Mouse (Mus musculus) intestine, postnatal 0 days (tissue): ENCODE results near the gene Vamp1. TPM values are rescaled to one million over a fixed set of nuclear protein-coding genes. Genes with fewer than 3 reads are reported as not detected.

Experiments
- ATAC-seq: fragments of 200-750 bp; cut with Nextera tagmentation; 2 replicates; pipeline ENCODE4 v1.8.0; 2017; ENCODE audit warnings: mild to moderate bottlenecking, moderate TSS enrichment, moderate library complexity
- H3K27ac ChIP-seq: fragments of 300-500 bp; sonication (generic); 2 replicates; pipeline ENCODE4 v1.5.1; 2014; ENCODE audit warnings: mild to moderate bottlenecking, low read depth, low read length, moderate library complexity
- H3K27me3 ChIP-seq: fragments of 300-500 bp; sonication (generic); replicated peaks from 2 replicates; pipeline ENCODE4 v1.6.1; 2014; ENCODE audit warnings: low read length, mixed read lengths; ENCODE audit not compliant: control insufficient read depth, insufficient read depth
- H3K36me3 ChIP-seq: fragments of 300-500 bp; sonication (generic); 2 replicates; pipeline ENCODE4 v1.6.1; 2014; ENCODE audit warnings: mild to moderate bottlenecking, moderate library complexity; ENCODE audit not compliant: control insufficient read depth, insufficient read depth
- H3K4me1 ChIP-seq: fragments of 300-500 bp; sonication (generic); replicated peaks from 2 replicates; pipeline ENCODE4 v1.6.1; 2014; ENCODE audit warnings: antibody characterized with exemption, low read length, mixed read lengths; ENCODE audit not compliant: control insufficient read depth, insufficient read depth
- H3K4me2 ChIP-seq: fragments of 300-500 bp; sonication (generic); replicated peaks from 2 replicates; pipeline ENCODE4 v1.6.1; 2014; ENCODE audit warnings: low read depth, mild to moderate bottlenecking, moderate library complexity
- H3K4me3 ChIP-seq: fragments of 300-500 bp; sonication (generic); 2 replicates; pipeline ENCODE4 v1.5.1; 2014; ENCODE audit warnings: low read depth, low read length
- H3K9ac ChIP-seq: fragments of 300-500 bp; sonication (generic); 2 replicates; pipeline ENCODE4 v1.6.1; 2014; ENCODE audit warnings: mild to moderate bottlenecking, low read depth, low read length
- H3K9me3 ChIP-seq: fragments of 300-500 bp; sonication (generic); 2 replicates; pipeline ENCODE4 v1.6.1; 2016; ENCODE audit warnings: mixed run types; ENCODE audit not compliant: control insufficient read depth
- CTCF ChIP-seq: sonication (generic); IDR thresholded peaks from 2 replicates; pipeline ENCODE4 v1.5.1; 2016; ENCODE audit warnings: low read depth, mild to moderate bottlenecking, control low read depth, antibody characterized with exemption, moderate library complexity
- WGBS: fragments of 180-500 bp; shearing (Covaris S2); extraction: QIAGEN DNeasy Blood & Tissue Kit; methylation state at CpG from one replicate; pipeline ENCODE4 v1.1.7; 2014; 5-methylcytosine and 5-hydroxymethylcytosine counted together
- polyA plus RNA-seq: library from polyadenylated mRNA; unstranded; fragments of >200 nt; fragmentation: Nextera tagmentation; extraction: Ambion mirVana; gene quantifications from 2 replicates; pipeline ENCODE4 v1.2.1, GENCODE M21; 2015

The Vamp1 gene
- polyA plus RNA-seq, 1 experiment from 2014 or later, result 2.7 TPM

DNA sequence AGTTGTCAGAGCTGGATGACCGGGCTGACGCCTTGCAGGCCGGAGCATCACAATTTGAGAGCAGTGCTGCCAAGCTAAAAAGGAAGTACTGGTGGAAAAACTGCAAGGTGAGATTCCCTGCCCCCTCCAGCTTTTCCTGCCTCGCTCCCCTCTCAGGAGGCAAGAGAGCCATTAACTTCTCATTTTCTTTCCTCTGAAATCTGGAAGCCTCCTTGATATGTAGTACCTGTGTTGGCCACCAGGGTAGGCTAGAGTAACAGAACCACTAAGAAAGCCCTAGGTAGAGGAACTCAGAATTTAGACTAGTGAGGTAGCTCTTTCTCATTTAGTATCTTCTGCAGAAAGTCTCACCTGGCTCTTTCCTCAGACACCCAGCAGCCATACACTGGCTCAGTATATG lies 3.6 kb downstream of the Vamp1 start:
- no peak for ATAC-seq
- H3K4me2 ChIP-seq, result no peak overlapping the region
- no peaks in the 10 kb centered on the region; the same call in 1 of the 2 replicates for H3K4me1 ChIP-seq
- H3K36me3 ChIP-seq, result peaks cover 32% of the 10 kb centered on the region
- 72% methylated on average over 4 of the region's 4 CpGs for WGBS
- H3K27me3 ChIP-seq, result no peaks in the 10 kb centered on the region
- no peaks in the 10 kb centered on the region for H3K9me3 ChIP-seq
- no peak overlapping the region for H3K27ac ChIP-seq
- no peak overlapping the region for H3K4me3 ChIP-seq
- peak; percentile 90 for TF ChIP-seq CTCF
- H3K9ac ChIP-seq, result no peak overlapping the region

DNA sequence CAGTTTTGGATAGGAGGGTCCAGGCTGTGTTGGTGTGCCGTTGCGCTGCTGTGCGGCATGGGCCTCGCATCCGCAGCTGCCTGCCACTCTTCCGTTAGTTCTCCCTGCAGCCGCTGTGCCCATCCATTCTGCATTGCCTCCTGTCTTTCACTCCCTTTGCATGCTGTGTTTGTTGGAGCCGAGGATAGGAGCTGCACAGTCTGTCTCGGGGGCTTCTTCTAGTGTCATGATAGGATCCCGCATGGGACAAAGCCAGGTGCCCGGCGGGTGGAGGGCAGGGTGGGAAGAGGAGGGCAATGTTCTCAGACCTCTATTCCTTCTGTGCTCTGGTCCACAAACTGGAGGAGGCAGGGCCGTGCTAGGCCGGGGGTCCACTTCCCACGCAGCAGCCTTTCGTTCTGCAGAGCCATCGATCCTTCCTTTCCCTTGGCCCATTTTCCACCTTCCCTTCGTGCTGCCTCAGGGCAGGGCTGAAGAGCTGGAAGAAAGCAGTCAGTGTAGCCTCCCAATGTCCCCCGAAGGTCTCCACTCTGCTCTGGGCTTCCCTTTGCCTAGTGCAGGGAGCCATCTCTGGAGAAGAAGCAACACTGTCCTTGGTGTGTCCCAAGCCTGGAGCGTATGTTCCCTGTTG lies 5.9 kb downstream of the Vamp1 start:
- Histone ChIP-seq H3K4me3 (no peak overlapping the region), H3K27ac (no peak overlapping the region), H3K4me1 (no peaks in the 10 kb centered on the region), H3K27me3 (no peaks in the 10 kb centered on the region), H3K36me3 (peaks cover 52% of the 10 kb centered on the region), H3K9me3 (no peaks in the 10 kb centered on the region), H3K4me2 (no peak overlapping the region), H3K9ac (no peak overlapping the region)
- no peak for TF ChIP-seq CTCF
- no peak for ATAC-seq
- WGBS, result 89% methylated on average over 20 of the region's 20 CpGs

DNA sequence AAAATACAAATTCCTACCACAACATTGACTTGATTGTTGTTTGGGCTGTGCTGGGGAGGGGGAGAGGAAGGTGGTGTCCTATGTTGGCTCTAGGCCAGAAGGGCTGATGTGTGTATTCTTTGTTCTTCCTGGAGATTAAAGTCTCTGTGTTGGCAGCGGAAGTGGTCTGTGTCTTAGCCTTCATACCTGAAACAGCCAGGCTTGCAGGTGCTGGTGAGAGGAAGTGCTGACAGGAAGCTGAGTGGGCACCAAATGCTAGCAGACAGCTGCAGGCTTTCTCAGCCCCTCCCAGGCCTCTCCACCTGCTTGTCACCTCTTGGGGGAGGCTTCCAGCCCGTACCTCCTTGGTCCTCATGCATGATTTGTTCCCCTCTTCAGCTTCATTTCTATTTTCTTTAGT lies 6.8 kb downstream of the Vamp1 start:
- TF ChIP-seq CTCF, result no peak
- no peak for ATAC-seq
- H3K27me3 ChIP-seq, result no peaks in the 10 kb centered on the region
- peaks cover 60% of the 10 kb centered on the region for H3K36me3 ChIP-seq
- 53% methylated on average over 2 of the region's 2 CpGs for WGBS
- H3K9me3 ChIP-seq, result no peaks in the 10 kb centered on the region
- H3K4me3 ChIP-seq, result no peak overlapping the region
- H3K4me2 ChIP-seq, result no peak overlapping the region
- H3K4me1 ChIP-seq, result no peaks in the 10 kb centered on the region
- H3K27ac ChIP-seq, result no peak overlapping the region
- H3K9ac ChIP-seq, result no peak overlapping the region

DNA sequence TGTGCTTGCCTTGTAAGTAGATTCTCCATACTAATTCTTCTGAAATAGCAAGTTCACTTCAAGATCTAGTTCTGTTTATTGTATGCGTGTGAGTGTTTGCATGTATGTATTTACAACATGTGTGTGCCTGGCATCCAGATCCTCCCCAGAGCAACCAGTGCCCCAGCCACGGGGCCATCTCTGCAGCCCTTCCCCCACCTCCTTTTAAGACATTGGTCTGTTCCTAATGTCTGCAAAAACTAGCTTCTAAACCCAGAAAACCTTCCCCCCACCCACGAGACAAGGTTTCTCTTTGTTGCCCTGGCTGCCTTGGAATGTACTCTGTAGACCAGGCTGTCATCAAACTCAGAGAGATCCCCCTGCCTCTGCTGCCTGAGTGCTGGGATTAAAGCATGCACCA lies 7.2 kb downstream of the Vamp1 start:
- ATAC-seq, result no peak
- Histone ChIP-seq H3K4me2 (no peak overlapping the region), H3K9me3 (no peaks in the 10 kb centered on the region), H3K4me3 (no peak overlapping the region), H3K27ac (no peak overlapping the region), H3K36me3 (peaks cover 60% of the 10 kb centered on the region), H3K4me1 (no peaks in the 10 kb centered on the region), H3K9ac (no peak overlapping the region), H3K27me3 (no peaks in the 10 kb centered on the region)
- TF ChIP-seq CTCF, result no peak
- 70% methylated on average over 3 of the region's 3 CpGs for WGBS

DNA sequence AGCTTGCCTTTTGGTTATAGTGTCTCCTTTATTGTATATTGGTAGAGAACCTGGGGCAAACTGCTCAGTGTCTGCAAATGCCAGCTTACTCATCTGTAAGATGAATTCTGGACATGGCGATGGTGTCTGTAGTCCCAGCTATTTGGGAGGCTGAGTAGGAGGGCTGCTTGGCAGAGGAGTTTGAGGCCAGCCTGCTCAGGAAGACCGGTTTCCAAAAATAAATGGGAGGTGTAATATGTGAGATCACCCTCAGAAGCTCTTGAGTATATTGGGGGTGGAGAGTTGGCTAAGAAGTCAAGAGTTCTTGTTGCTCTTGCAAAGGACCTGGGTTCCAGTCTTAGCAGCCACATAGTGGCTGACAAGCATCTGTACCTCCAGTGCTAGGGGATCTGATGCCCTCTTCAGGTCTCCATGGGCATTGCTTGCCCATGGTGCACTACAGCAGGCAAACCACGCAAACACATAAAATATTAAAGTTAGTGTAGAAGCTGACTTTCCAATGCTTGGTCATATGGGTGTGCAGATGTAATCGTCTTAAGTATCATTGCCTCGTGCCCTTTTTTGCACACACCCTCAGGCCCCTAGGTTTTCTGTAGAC lies 10.3 kb downstream of the Vamp1 start:
- WGBS, result 88% methylated on average over 5 of the region's 5 CpGs
- H3K4me2 ChIP-seq, result no peak overlapping the region
- peaks cover 56% of the 10 kb centered on the region for H3K36me3 ChIP-seq
- H3K9me3 ChIP-seq, result no peaks in the 10 kb centered on the region
- H3K4me3 ChIP-seq, result no peak overlapping the region
- H3K27me3 ChIP-seq, result no peaks in the 10 kb centered on the region
- no peaks in the 10 kb centered on the region for H3K4me1 ChIP-seq
- H3K9ac ChIP-seq, result no peak overlapping the region
- peak; percentile 65 for TF ChIP-seq CTCF
- no peak for ATAC-seq
- H3K27ac ChIP-seq, result no peak overlapping the region

DNA sequence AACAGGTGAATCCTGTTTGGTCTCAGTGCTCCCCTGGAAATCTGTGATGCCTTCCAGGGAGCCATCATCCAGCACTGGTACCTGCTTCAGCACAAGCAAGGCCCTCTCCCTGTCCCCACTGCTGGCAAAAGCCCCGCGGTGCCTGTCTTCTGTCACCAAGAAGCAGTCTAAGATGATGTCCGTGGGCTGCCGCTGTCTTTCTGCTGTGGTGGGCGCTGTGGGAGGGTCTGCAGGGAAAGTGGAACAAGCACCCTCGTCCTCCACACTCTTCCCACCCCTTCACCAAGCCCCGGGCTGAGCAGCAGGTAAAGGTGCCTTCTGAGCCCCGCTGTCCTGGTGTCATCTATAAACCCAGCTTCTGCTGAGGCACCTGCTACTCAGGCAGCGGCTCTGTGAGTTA lies 15.2 kb downstream of the Vamp1 start:
- Histone ChIP-seq H3K4me3 (no peak overlapping the region), H3K27me3 (no peaks in the 10 kb centered on the region), H3K36me3 (peaks cover 27% of the 10 kb centered on the region), H3K9me3 (no peaks in the 10 kb centered on the region), H3K4me1 (no peaks in the 10 kb centered on the region; the same call in 1 of the 2 replicates), H3K9ac (no peak overlapping the region), H3K27ac (no peak overlapping the region), H3K4me2 (peak overlapping the region; percentile 92; the same call in 1 of the 2 replicates)
- no peak for ATAC-seq
- 64% methylated on average over 7 of the region's 9 CpGs for WGBS
- TF ChIP-seq CTCF, result no peak
